7 mouse cellular contexts compared by ENCODE assay signal in genomic region chr16:5050251-5051110, GRCm38 (mm10). TPM values are rescaled to one million over a fixed set of nuclear protein-coding genes. Genes with fewer than 3 reads are reported as not detected.
A peak's percentile ranks its signal among the peaks of the same experiment; 100 is the strongest.
DNase-seq lines count a peak whose midpoint lies in the region; ATAC-seq and TF ChIP-seq lines count a peak whose summit lies in the region.

No protein-coding gene starts in this region.

- peak overlapping the region; percentile 97 for H3K27ac ChIP-seq in hindbrain, postnatal 0 days
- peak overlapping the region; percentile 93 for H3K27ac ChIP-seq in midbrain, embryonic 10.5 days (replicated peaks)

- H3K9me3 ChIP-seq in hindbrain, postnatal 0 days (ENCODE audit: low read length) = no peaks in the 10 kb centered on the region
- H3K9me3 ChIP-seq in midbrain, embryonic 10.5 days (replicated peaks) = no peaks in the 10 kb centered on the region

- H3K9ac ChIP-seq in hindbrain, postnatal 0 days (replicated peaks; ENCODE audit: low read length) = peak overlapping the region; percentile 75

- WGBS in hindbrain, postnatal 0 days = under 1% methylated on average over 78 of the region's 78 CpGs
- WGBS in midbrain, embryonic 10.5 days = under 1% methylated on average over 78 of the region's 78 CpGs

- peak overlapping the region; percentile 81 for H3K4me2 ChIP-seq in hindbrain, postnatal 0 days (ENCODE audit: low read depth, low read length)

- H3K27me3 ChIP-seq in hindbrain, postnatal 0 days (ENCODE audit: insufficient read depth, low read length) = no peaks in the 10 kb centered on the region
- no peaks in the 10 kb centered on the region for H3K27me3 ChIP-seq in midbrain, embryonic 10.5 days (ENCODE audit: low read depth, poor library complexity, severe bottlenecking)

- ATAC-seq in hindbrain, postnatal 0 days = peak; percentile 75

- peak overlapping the region; percentile 80 for H3K4me3 ChIP-seq in hindbrain, postnatal 0 days (ENCODE audit: low read length)
- peak overlapping the region; percentile 79 for H3K4me3 ChIP-seq in midbrain, embryonic 10.5 days

- DNase-seq in ZHBTc4 (ENCODE audit: low read depth, low spot score) = peak; percentile 71
- peak; percentile 82 to 85 for DNase-seq in cerebellum, postnatal 14 days
- peak; percentile 76 for DNase-seq in gastrocnemius, adult 18-20 months (ENCODE audit: low spot score)
- peak; percentile 78 for DNase-seq in hindbrain, postnatal 0 days (ENCODE audit: low spot score)
- peak; percentile 80 for DNase-seq in left cerebral cortex, postnatal 4 days
- peak; percentile 80 for DNase-seq in midbrain, embryonic 10.5 days (ENCODE audit: low spot score)
- peak; percentile 63 to 68 for DNase-seq in right cerebral cortex, postnatal 36 days (ENCODE audit: low spot score in 2 of 2)

- H3K36me3 ChIP-seq in hindbrain, postnatal 0 days (ENCODE audit: insufficient read depth, low read length) = peaks cover 20% of the 10 kb centered on the region
- H3K36me3 ChIP-seq in midbrain, embryonic 10.5 days = peaks cover 55% of the 10 kb centered on the region

- 0 out of 2 replicates have a peak, but pooled peaks have one; percentile 13 for TF ChIP-seq CTCF in hindbrain, postnatal 0 days (IDR thresholded peaks at IDR 0.05; ENCODE audit: low read depth)

- H3K4me1 ChIP-seq in hindbrain, postnatal 0 days (ENCODE audit: insufficient read depth, low read length) = peaks cover 11% of the 10 kb centered on the region; the same call in 1 of the 2 replicates
- peaks cover 28% of the 10 kb centered on the region for H3K4me1 ChIP-seq in midbrain, embryonic 10.5 days

- intact Hi-C loops in left cerebral cortex, postnatal 4 days (cut with DNase I) = loop anchor here (10.0 kb wide), 1 partner anchor 94 kb away; the partner anchor contains the start of gene Sec14l5

RNA-seq across cellular contexts. Expression of gene Ubn1, which starts 0.6 kb away (rescaled TPM):
- 10 to 100 TPM; 19.5 to 23.9 TPM for total RNA-seq in gastrocnemius, adult 18-20 months (2021)
- total RNA-seq in hindbrain, postnatal 0 days (2014; rRNA removed) = 28.9 and 29.8 TPM in 2 replicates
- polyA plus RNA-seq in hindbrain, postnatal 0 days (2015; fragmentation: Nextera tagmentation; extraction: Ambion mirVana) = 7.3 and 8.2 TPM in 2 replicates
- 10 to 100 TPM; 30.4 to 33.1 TPM for total RNA-seq in left cerebral cortex, postnatal 4 days (2021)
- 16.6 and 17.6 TPM in 2 replicates for polyA plus RNA-seq in midbrain, embryonic 10.5 days (2016; fragmentation: Nextera tagmentation; extraction: Ambion mirVana)

RNA-seq across cellular contexts. Expression of gene Glyr1, which starts 0.8 kb away (rescaled TPM):
- 10 to 100 TPM; 28.9 to 32.3 TPM for total RNA-seq in gastrocnemius, adult 18-20 months (2021)
- 154 and 161 TPM in 2 replicates for total RNA-seq in hindbrain, postnatal 0 days (2014; rRNA removed)
- polyA plus RNA-seq in hindbrain, postnatal 0 days (2015; fragmentation: Nextera tagmentation; extraction: Ambion mirVana) = 136 and 139 TPM in 2 replicates
- 100 to 1,000 TPM; 143 to 146 TPM for total RNA-seq in left cerebral cortex, postnatal 4 days (2021)
- 211 and 240 TPM in 2 replicates for polyA plus RNA-seq in midbrain, embryonic 10.5 days (2016; fragmentation: Nextera tagmentation; extraction: Ambion mirVana)

RNA-seq across cellular contexts. Expression of gene Rogdi, which starts 37.1 kb away (rescaled TPM):
- total RNA-seq in gastrocnemius, adult 18-20 months (2021) = 1 to 10 TPM; 4.9 to 5.7 TPM
- total RNA-seq in hindbrain, postnatal 0 days (2014; rRNA removed) = 105 and 126 TPM in 2 replicates
- polyA plus RNA-seq in hindbrain, postnatal 0 days (2015; fragmentation: Nextera tagmentation; extraction: Ambion mirVana) = 142 and 148 TPM in 2 replicates
- total RNA-seq in left cerebral cortex, postnatal 4 days (2021) = 10 to 100 TPM; 79.8 to 89.3 TPM
- 68.9 and 82.6 TPM in 2 replicates for polyA plus RNA-seq in midbrain, embryonic 10.5 days (2016; fragmentation: Nextera tagmentation; extraction: Ambion mirVana)

RNA-seq across cellular contexts. Expression of gene Smim22, which starts 43.4 kb away (rescaled TPM):
- not detected for total RNA-seq in gastrocnemius, adult 18-20 months (2021)
- total RNA-seq in hindbrain, postnatal 0 days (2014; rRNA removed) = not detected in 2 replicates
- 6.5 and 6.6 TPM in 2 replicates for polyA plus RNA-seq in hindbrain, postnatal 0 days (2015; fragmentation: Nextera tagmentation; extraction: Ambion mirVana)
- total RNA-seq in left cerebral cortex, postnatal 4 days (2021) = not detected
- 1.0 TPM in 1 of 2 replicates, not detected in the other for polyA plus RNA-seq in midbrain, embryonic 10.5 days (2016; fragmentation: Nextera tagmentation; extraction: Ambion mirVana)

RNA-seq across cellular contexts. Expression of gene Sept12, which starts 52.8 kb away (rescaled TPM):
- total RNA-seq in gastrocnemius, adult 18-20 months (2021) = not detected
- not detected in 2 replicates for total RNA-seq in hindbrain, postnatal 0 days (2014; rRNA removed)
- not detected in 2 replicates for polyA plus RNA-seq in hindbrain, postnatal 0 days (2015; fragmentation: Nextera tagmentation; extraction: Ambion mirVana)
- total RNA-seq in left cerebral cortex, postnatal 4 days (2021) = not detected
- not detected in 2 replicates for polyA plus RNA-seq in midbrain, embryonic 10.5 days (2016; fragmentation: Nextera tagmentation; extraction: Ambion mirVana)

Comparison
In these comparisons a context has a peak if more than half of its experiments do, and no peak if none do; other contexts are left out.
1. Peak in every context shown above with its lines: DNase-seq, ATAC-seq, H3K4me3 ChIP-seq and H3K27ac ChIP-seq.
2. RNA of gene Rogdi, which starts 37.1 kb away (total RNA-seq): 105 to 126 TPM in hindbrain, postnatal 0 days and 79.8 to 89.3 TPM in left cerebral cortex, postnatal 4 days; 4.9 to 5.7 TPM in gastrocnemius, adult 18-20 months; every median in the first group is over 10 times any median in the second.